Comparison of ENCODE assay signal across 9 mouse cellular contexts in genomic region chr5:120711827-120712226, GRCm38 (mm10). TPM values are rescaled to one million over a fixed set of nuclear protein-coding genes. Genes with fewer than 3 reads are reported as not detected.
A peak's percentile ranks its signal among the peaks of the same experiment; 100 is the strongest.
DNase-seq lines count a peak whose midpoint lies in the region; ATAC-seq and TF ChIP-seq lines count a peak whose summit lies in the region.
"Had no signal": no experiment of that assay in that cellular context is flagged by ENCODE, and none has a peak within 500 bp of the region (broad histone marks: within the 10 kb centered on the region; RNA-seq: fewer than 3 reads in every experiment).

TSS of gene Dtx1 (minus strand) at chr5:120711927.

- no peak within 1 kb of the TSS for H3K27ac ChIP-seq in forebrain, embryonic 11.5 days (ENCODE audit: low read depth, low read length)
- H3K27ac ChIP-seq in midbrain, postnatal 0 days (ENCODE audit: low read depth, low read length): peak within 1 kb of the TSS; percentile 83

- ATAC-seq in forebrain, embryonic 11.5 days (replicated peaks; ENCODE audit: low FRiP score): 0 out of 2 replicates have a peak, but pooled peaks have one; percentile 7
- ATAC-seq in midbrain, postnatal 0 days (ENCODE audit: low FRiP score): no peak

- DNase-seq in lung, adult 2 months: no peak
- DNase-seq in lung, postnatal 4 days: no peak
- no peak for DNase-seq in forebrain, embryonic 11.5 days (ENCODE audit: low spot score)
- no peak for DNase-seq in layer of hippocampus, postnatal 10 days (ENCODE audit: low spot score in 2 of 2)
- no peak for DNase-seq in midbrain, postnatal 0 days (ENCODE audit: low spot score)
- DNase-seq in cerebellum, adult 9-10 months: no peak
- no peak for DNase-seq in cerebellum, adult 18-20 months
- no peak for DNase-seq in urinary bladder, postnatal 25 days (ENCODE audit: low spot score)

- no peaks in the 10 kb centered on the region for H3K9me3 ChIP-seq in forebrain, embryonic 11.5 days (ENCODE audit: control insufficient read depth, low read length)
- H3K9me3 ChIP-seq in midbrain, postnatal 0 days (ENCODE audit: low read length): no peaks in the 10 kb centered on the region

- WGBS in lung, adult 2 months: 38% methylated on average over 3 of the region's 3 CpGs
- 37% methylated on average over 3 of the region's 3 CpGs for WGBS in forebrain, embryonic 11.5 days
- WGBS in midbrain, postnatal 0 days: 22% methylated on average over 3 of the region's 3 CpGs

- no peaks in the 10 kb centered on the region for H3K36me3 ChIP-seq in forebrain, embryonic 11.5 days (ENCODE audit: control insufficient read depth, insufficient read depth, low read length)
- H3K36me3 ChIP-seq in midbrain, postnatal 0 days (ENCODE audit: insufficient read depth, low read length): no peaks in the 10 kb centered on the region

- peaks cover 42% of the 10 kb centered on the region for H3K27me3 ChIP-seq in forebrain, embryonic 11.5 days (ENCODE audit: control insufficient read depth, insufficient read depth, low read length)
- no peaks in the 10 kb centered on the region for H3K27me3 ChIP-seq in midbrain, postnatal 0 days (ENCODE audit: insufficient read depth, low read length)

- no peak for TF ChIP-seq CTCF in lung, adult 2 months (IDR thresholded peaks at IDR 0.05; ENCODE audit: insufficient read depth, low read length)
- no peak for TF ChIP-seq CTCF in midbrain, postnatal 0 days (IDR thresholded peaks at IDR 0.05)

- H3K4me3 ChIP-seq in lung, adult 2 months (replicated peaks; ENCODE audit: extremely low read depth, low read depth, low read length): peak within 1 kb of the TSS; percentile 21
- peak within 1 kb of the TSS; percentile 53 for H3K4me3 ChIP-seq in forebrain, embryonic 11.5 days (ENCODE audit: low read depth, low read length)
- H3K4me3 ChIP-seq in midbrain, postnatal 0 days (ENCODE audit: low read depth, low read length): peak within 1 kb of the TSS; percentile 89

- no peaks in the 10 kb centered on the region for H3K4me1 ChIP-seq in lung, adult 2 months (ENCODE audit: control insufficient read depth, insufficient read depth, low read length)
- peaks cover 19% of the 10 kb centered on the region for H3K4me1 ChIP-seq in forebrain, embryonic 11.5 days (replicated peaks; ENCODE audit: control insufficient read depth, insufficient read depth, low read length)
- peaks cover 22% of the 10 kb centered on the region for H3K4me1 ChIP-seq in midbrain, postnatal 0 days (ENCODE audit: insufficient read depth, low read length)

- peak within 1 kb of the TSS; percentile 69 for H3K9ac ChIP-seq in forebrain, embryonic 11.5 days (ENCODE audit: low read length)
- H3K9ac ChIP-seq in midbrain, postnatal 0 days (replicated peaks; ENCODE audit: low read length, poor library complexity, severe bottlenecking): peak within 1 kb of the TSS; percentile 99

- no peak for TF ChIP-seq POLR2A in lung, adult 2 months (IDR thresholded peaks at IDR 0.05; ENCODE audit: borderline replicate concordance, extremely low read depth, low read depth, low read length)

- peak within 1 kb of the TSS; percentile 77 for H3K4me2 ChIP-seq in forebrain, embryonic 11.5 days (ENCODE audit: low read depth, low read length, severe bottlenecking)
- H3K4me2 ChIP-seq in midbrain, postnatal 0 days (ENCODE audit: low read depth, low read length, poor library complexity, severe bottlenecking): peak within 1 kb of the TSS; percentile 84

RNA-seq across cellular contexts. Expression of gene Dtx1, which starts in this region (rescaled TPM):
- 6.1 and 7.8 TPM in 2 replicates for polyA plus RNA-seq in lung, adult 2 months (2012; rRNA removed)
- polyA plus RNA-seq in forebrain, embryonic 11.5 days (2014; fragmentation: Nextera tagmentation; extraction: Ambion mirVana): 6.4 and 6.6 TPM in 2 replicates
- 10 to 100 TPM; 87.6 to 93.3 TPM for total RNA-seq in layer of hippocampus, postnatal 10 days (2021)
- 240 and 242 TPM in 2 replicates for total RNA-seq in midbrain, postnatal 0 days (2014; rRNA removed)
- 63.0 and 67.9 TPM in 2 replicates for polyA plus RNA-seq in midbrain, postnatal 0 days (2015; fragmentation: Nextera tagmentation; extraction: Ambion mirVana)
- total RNA-seq: common myeloid progenitor, adult 5-6 weeks had no signal

Comparison
In these comparisons a context has a peak if more than half of its experiments do, and no peak if none do; other contexts are left out.
1. H3K4me3 ChIP-seq: peak in every context shown above with its lines; median percentile 89 in midbrain, postnatal 0 days; 53 in forebrain, embryonic 11.5 days; 21 in lung, adult 2 months.